Mouse (Mus musculus) lung, postnatal 4 days (tissue): ENCODE data around the gene Tbc1d24.

Experiments used
- DNase-seq, 2 experiments: peaks; one replicate each; pipeline ENCODE4 v3.0.0; 2021

Tbc1d24 gene

DNA sequence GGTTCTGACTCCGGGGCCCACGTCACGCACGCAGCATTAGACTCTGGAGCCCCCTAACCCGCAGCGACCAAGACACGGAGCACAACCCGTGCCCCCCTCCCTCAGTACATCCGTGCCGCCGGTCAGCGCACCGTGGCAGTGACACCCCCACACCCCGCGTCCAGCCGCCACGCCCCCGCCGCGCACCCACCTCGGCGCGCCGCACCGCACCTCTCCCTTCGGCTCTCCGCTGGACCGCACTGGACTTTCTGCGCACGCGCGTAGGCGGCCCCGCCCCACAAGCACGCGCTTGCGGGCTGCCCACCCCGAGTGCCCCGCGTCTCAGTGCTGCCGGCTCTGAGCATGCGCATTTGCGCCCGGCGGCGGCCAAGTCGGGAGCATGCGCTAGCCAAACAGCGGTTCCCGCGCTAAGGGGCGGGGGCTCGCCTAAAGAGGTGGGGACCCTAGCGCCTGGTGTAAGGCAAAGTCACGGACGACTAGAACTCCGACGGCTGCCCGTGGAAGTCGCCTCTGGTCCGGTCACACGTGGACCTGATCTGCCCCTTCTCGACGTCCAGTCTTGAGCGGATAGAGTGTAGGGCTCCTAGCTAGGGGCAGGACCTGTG lies at the start of gene Tbc1d24:
Gene Tbc1d24, minus strand, starts transcription at position 279 of the 605 bp plus-strand sequence.
- peak; percentile 93 to 95 for DNase-seq

DNA sequence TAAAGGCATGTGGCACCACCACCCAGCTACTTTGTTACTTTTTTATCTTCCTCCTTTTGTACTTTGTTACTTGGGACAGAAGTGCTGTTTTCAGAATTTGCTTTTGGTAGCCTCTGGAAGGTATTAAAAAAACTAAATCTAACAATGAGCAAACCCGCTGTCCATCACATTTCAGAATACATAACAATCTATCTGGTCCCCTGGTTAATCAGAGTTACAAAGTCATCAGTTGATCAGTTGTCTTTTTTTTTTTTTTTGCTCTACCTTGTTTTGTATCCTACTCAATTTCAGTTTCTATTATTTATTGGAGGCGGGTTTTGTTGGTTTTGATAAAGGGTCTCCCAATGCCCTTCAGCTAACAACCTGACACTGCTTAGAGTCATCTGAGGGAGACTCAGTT lies 47.0 kb upstream of the Tbc1d24 start:
- DNase-seq: no peak

DNA sequence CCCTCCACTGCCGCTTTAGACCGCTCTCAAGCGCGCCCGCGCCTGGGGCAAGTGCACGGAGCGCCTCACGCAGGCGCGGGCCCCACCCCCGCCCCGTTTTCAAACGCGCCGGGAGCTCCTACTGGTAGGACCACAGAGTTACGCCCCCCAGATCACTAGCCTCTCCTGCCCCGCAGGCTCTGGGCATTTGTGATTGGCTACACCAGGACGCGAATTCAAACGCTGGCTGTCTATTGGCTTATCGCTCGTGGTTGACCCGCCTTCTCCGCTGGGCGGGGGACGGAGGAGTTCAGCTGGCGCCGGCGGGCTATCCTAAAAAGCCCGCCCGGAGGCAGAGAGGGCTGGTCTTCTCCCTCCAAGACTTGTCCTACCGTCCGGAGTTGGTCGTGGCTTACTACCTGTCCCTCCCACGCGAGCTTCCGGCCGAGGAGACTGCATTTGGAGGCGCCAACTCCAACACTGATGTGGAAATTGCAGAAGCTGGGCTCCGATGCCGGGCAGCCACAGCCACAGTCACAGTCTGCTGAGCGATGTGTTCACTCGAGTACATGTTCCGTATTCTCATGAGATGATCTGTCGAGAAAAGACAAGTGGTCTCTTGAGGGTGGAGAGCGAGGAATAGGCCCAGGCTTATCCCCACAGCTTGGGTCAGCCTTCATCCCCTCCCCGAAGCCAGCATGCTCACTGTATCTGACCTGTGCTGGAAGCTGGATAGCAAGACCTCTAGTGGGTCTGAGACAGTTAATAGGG lies 46.1 kb upstream of the Tbc1d24 start, which contains the start of gene Ccnf:
Gene Ccnf, minus strand, starts transcription at position 165 of the 750 bp plus-strand sequence.
- DNase-seq: peak; percentile 97 to 98

DNA sequence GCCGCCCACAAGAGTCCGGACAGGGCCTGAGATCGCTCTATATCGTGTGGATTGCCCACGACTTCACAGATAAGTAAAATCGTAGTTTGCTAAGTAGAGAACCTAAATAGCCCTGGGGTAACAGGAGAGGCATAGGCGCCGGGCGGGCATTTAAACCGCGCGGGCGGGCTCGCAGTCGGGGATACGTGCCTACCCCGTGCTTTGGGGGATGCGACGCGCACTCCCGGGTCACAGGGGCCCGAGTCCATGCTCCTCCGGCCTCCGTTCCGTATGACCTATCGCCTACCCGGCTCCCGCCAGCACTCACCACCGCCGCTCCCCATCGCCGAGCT lies 45.6 kb upstream of the Tbc1d24 start:
- no peak for DNase-seq

DNA sequence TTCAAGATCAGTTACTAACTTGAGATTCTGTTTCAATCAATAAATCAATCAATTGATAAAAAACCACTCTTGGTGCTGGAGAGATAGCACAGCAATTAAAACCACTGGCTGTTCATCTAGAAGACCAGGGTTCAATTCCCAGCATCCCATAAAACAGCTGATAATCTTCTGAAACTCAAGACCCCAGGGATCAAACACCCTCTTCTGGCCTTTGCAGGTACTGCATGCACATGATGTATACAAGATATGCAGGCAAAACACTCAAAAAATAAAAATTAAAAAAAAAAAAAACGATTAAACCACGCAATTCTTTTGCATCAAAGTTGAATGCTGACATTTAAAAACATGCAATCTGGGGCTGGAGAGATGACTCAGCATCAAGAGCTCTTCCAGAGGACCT lies 43.3 kb upstream of the Tbc1d24 start:
- no peak for DNase-seq

DNA sequence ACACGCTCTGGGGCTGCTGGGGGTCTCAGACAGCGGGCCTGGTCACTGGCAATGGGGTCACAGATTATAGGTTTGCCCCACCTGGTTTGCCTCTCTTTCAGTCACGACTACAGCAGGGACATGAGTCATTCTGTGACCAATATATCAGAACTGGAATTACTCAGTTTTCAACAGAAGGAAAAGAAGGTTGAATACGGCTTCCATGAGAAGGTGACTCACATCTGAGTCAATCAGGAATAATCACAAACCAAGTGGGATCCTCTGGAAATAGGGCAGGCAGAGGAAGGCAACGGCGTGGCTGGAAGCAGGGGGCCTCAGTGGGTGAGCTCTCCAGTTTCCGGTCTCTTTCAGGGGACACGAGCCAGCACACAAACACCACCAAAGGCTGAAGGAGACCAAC lies 38.7 kb upstream of the Tbc1d24 start:
- DNase-seq: no peak

DNA sequence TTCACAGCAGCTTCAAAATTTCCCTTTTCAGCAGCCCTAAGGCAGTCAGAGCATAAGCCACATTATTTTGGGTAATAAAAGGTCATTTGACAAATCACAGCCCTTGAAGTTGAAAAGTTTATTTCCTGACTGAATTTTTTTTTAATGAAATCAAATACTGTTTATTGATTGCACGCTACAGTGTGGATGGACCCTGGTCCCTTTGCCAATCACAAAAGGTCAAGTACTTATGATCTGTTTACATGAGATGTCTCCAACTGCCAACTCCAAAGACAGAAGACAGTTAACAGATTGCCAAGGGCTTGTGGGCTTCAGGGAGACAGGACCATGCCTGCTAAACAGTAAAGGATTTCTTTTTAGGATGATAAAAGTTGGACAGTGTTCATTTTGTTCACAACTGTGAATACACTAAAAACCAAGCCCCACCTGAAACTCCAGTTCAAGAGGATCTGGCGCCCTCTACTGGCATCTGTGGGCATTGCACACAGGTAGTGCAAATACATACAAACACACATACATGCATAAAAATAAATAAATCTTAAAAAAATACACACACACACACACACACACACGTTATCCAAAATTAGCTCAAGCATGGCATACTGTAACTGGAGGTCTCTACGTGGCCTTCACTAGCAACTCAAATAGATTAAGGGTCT lies 38.1 kb upstream of the Tbc1d24 start:
- peak in 1 of 2 experiments; percentile 57 for DNase-seq

DNA sequence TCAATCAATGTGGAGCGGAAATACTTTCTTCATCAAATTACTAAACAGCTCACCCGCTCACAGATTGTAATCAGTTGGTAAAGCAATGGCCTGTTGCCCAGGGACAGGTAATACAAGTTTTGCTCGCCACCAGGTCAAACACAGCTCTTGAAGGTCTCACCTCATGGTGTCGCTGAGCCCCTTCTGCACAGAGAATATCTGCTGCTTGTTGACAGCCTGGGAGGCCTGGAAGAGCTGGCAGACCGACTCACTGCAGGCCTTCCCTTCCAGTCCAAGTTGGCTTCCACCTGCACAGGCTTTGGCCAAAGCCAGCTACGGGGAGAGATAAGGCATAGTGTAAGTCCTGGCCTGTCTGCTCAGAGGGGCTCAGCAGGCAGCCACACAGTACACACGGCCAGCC lies 31.6 kb upstream of the Tbc1d24 start:
- DNase-seq: no peak

DNA sequence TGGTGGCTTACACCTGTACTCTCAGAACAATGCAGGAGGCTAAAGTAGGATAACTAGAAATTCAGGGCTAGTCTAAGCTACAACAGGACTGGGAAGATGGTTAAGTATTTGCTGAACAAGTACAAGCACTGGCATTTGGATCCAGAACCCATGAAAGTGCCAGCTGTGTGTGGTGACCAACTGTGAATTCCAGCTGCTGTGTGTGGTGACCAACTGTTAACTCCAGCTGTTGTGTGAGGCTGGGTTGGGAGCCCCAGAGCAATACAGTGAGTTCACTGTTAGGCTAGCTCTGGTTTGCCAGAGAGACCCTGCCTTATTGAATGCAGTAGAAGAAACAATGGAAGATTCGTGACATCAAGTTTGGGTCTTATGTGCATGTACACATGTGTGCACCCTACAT lies 31.1 kb upstream of the Tbc1d24 start:
- DNase-seq: no peak

DNA sequence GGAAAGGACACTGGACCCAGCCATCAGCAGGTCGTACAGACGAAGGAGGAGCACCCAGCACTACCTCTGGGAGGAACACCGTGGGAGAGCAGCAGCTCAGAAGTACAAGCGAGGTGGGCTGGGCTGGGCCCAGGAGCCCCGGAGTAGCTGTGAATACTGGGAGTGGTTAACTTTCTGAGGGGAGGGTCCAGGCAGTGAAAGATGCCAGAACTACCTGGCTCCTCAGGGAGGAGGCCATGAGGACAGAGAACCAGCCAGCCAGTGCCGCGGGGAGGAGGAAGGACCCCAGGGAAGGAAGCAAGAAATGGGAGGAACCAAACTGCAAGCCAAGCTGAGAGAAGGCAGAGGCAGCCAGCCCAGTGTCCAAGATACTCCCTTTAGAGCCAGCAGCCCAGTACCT lies 22.6 kb upstream of the Tbc1d24 start:
- no peak for DNase-seq

DNA sequence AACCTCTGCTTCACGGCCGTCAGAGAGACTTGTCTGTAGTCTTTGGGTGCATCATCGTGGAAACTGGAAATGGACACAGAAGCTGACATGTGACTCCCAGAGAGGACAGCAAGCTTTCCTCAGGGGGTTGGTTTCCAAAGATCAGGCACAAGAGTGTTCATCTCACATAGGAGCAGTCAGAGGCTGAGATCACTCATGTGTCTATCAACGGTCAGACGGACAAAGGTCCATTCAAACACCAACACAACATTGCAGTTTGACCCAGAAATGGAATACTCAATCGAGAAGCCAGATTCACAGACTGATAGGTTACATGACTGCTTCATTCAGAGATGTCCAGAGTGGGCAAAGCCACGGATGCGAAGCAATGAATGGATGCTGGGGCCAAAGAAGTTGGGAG lies 21.4 kb upstream of the Tbc1d24 start:
- DNase-seq: no peak

DNA sequence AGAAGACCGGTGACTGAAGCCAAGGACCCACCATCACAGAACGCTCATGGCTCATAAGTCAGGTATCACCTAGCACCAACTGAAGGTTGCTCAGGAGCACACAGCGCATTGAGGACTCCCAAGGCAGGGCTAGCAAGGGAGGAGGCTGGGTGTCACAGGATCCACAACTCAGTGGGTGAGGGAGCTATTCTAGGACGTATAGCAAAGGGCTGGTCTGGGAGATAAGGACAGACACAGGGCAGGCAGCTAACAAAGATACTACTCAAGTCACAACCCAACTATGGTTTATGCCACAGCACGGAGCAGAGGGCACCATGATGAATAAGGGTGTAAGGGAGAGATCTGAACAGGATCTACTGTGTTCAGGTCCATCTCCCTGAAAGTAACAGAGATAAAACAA lies 20.5 kb upstream of the Tbc1d24 start:
- DNase-seq: no peak

DNA sequence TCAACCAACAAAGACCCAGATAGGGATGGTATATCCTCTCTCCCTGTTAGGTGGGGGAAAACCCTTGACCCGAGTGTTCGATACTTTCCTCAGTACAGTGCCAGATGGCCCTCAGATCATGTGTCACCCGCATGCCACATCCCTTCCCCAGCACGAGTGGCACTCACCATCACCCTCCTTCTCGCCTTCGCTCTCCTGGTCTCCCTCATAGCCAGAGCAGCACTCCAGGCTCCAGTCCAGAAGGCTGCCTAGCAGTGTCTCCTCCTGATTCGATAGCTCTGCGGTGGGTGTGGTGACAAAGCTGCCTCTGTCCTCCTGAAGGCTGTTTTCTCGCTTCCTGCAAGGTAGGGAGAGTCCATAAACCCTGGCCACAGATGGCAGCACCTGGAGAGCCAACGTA lies 19.4 kb upstream of the Tbc1d24 start:
- no peak for DNase-seq

DNA sequence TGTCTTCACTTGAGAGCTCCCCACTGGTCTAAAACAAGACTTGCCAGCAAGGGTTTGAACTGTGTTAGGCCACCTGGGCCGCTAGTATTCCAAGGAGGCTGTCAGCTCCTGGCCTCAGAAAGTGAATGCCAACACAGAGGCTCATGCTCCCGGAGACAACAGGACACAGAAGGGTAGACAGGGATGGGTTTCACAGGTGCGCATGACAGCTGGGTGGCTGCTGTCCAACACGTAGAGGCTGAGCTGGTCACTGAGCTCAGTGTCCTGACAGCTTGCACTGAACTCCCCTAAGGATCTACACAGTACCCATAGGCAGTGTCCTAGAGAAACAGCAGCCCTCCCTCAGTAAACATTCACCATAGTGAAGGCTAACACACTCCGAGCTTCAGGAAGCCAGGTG lies 18.2 kb upstream of the Tbc1d24 start:
- no peak for DNase-seq

DNA sequence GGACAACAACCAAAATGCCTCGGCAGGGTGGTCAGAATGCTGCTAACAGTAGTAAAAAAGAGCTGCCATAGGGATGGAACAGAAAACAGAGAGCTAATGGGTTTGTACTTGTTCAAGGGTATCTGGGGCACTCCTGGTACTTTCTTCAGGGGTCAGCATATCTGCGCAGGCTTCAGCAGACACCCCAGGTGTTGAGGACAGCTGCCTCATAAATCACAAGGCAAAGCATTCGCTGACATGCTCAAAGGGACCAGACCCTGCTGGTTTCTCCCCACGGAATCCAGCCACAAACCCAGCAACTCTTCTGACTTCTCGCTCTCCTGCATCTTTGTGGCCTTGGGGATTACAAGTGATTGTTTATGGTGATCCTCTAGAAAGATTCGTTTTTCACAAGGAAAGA lies 17.3 kb upstream of the Tbc1d24 start:
- DNase-seq: no peak

DNA sequence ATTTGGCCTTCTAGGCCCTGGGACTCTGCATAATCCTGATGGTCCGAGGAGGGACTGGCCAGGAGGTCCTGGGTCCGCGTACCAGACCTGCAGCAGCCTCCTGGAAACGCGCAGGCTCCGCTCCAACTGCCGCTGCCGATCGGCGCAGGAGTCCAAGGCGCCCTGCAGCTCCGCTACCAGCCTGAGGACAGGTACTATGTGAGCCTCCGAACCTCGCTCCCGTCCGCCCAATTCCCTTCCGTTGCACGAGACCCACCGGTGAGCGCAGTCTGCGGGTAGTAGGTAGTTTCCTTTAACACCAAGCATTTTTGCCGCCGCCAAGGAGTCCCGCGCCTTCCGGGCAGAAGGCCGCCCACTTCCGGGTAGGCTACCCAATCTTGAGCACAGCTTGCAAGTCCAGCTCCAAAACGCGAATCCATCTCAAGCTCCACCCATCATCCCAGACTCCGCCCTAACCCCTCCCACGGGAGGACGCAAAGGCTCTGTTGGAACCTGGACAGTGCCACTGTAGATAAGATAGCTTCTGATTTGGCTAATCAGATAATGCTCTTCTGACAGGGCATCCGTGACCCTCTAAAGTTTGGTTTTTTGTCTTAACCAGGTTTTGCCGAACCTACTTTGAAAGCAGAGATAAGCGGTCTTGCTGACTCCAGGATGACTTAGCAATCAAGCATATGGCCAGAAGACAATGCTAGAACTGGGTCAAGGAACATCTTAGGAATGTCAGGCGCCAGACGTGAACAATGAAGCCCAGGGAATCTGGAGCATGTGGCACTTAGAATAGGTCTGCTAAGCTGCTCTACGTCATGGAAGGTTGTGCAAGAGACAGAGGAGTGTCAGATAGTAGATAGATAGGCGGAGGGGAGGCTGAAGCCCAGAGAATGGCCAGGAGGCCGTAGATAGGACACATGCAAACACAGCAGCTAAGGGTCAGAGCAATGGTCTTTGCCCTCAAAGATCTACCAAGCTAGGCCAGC lies 15.4 kb upstream of the Tbc1d24 start, which contains the start of gene Tedc2:
Gene Tedc2, minus strand, starts transcription at position 417 of the 977 bp plus-strand sequence.
- peak; percentile 95 for DNase-seq

DNA sequence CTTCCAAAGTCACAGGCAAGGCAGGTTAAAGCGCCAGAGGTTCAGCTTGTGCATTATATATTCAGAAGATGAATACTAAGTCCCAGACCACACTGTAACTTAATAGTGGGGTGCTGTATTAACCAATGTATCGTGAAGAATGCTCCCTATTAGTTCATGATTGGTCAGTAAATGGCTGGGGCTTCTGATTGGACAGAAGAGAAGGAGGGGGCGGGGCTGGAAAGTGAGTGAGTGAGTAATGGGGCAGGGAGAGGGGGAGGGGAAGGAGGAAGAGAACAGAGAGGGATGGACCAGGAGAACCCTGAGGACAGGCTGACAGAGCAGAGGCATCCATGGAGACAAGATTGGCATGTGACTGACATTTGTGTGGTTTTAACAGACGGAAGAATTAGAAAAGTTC lies 11.5 kb upstream of the Tbc1d24 start:
- no peak for DNase-seq

DNA sequence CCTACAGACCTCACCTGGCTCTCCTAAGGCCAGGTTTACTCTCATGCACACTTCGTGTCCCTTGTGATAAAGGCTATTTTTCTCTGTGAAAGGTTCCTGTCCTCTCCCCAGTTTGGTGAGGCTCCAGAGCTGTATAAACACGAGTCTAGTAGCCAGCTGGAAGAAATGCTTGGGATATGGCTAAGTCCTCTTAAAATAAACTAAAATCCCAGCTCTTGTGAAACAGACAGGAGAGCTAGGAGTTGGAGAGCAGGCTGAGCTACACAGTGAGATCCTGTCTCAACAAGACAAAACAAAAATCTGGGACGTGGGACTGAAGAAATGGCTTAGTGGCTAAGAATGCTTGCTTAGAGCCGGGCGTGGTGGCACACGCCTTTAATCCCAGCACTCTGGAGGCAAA lies 7.8 kb upstream of the Tbc1d24 start:
- peak in 1 of 2 experiments; percentile 18 for DNase-seq

DNA sequence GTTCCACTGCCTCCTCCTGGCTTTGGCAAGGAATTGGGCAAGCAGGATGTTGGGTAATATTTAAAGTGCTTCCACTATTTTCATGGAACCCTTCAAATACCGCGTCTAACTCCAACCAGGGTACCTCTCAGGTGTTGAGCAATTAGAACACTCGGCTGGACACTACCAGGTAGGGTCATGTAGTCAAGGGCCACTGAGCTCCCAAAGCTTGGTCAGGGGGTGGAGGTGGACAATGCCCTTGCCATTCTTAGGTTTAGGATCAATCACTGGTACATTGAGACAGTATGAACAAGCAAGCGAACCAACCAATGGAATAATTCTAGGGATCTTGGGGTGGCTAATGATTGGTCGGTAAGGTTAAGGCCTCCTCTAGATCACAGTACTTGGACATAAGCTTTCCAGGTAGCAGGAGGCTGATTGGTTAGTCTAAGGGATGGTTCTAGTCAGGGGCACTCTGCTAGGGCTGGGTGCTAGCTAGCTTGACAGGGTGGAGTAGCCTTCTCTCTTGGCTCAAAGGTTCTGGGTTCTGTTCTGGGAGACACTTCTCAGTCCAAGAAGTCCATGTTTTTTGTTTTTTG lies 7.2 kb upstream of the Tbc1d24 start:
- DNase-seq: no peak

DNA sequence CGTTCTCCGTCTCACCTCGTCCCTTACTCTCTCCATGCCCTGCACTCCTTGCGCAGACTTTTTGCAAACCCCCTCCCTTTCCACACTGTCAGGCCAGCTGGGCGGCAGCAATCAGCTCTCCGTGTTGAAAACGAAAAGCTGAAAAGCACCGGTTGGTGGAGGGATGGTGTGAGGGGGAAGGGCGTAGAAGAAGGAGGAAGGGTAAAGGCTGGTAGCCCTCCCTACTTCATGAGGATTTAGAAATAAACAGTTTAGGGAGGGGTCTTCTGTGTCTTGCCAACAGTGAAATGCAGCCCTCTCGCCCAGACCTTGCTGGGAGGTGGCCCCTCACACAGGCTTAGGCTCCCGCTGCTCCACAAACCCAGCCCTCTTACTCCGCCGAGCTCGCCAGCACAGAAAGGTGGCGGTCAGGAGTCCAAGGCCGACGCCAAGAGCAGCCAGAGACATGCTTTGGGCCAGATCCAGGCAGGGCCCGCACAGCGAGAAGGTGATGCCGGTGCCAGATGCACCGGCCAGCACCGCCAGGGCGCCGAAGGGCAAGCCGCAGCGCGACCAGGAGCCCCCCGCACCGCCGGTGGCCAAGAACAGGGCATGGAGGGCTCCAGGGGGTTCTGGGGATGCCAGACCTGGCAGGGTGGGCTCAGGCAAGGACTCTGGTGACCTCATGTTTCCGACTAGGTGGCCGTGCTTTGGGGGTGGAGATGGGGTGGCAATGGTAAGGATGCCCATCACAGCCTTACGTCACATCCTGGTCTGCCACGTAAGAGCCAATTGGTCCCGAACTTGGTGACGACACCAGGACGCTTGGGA lies 6.5 kb upstream of the Tbc1d24 start:
- peak; percentile 74 to 76 for DNase-seq

DNA sequence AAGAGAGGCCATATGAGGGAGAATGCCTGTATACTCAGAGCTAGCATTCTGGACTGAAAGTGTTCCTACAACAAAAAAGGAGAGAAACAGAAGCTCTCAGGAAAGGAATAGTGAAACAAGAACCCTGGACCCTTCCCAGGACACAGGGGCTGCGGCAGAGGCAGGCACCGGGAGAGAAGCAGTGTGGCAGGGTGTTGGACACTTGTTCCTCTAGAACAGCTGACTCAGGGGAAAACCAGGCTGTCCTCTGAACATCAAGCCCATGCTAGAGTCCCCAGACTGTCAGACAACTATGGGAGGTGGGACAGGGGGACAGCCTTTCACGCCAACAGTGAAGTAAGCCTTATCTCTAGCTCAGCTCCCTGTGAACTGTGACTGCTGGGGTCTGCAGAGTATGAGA lies 5.2 kb upstream of the Tbc1d24 start:
- no peak for DNase-seq

DNA sequence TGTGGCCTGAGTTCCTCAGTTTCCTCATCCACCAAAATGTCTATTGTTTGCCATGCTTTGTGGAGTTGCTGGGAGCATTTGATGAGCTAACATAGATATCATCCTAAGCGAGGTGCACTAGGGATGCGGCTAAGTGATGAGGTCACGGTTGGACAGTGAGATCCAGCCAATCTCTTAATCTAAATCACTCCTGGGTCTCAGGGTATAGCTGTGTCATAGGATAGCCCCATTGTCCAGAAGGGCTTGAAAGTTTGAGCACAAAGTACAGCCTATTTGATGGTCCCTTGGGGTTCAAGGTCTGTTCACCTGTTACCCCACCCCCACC lies 4.5 kb upstream of the Tbc1d24 start:
- DNase-seq: no peak
